Mouse (Mus musculus): ENCODE data around the gene Hist1h4b. TPM values are rescaled to one million over a fixed set of nuclear protein-coding genes. Genes with fewer than 3 reads are reported as not detected.

The Hist1h4b gene
- total RNA-seq, 2 experiments from 2014 or later = 115 to 122 TPM

DNA sequence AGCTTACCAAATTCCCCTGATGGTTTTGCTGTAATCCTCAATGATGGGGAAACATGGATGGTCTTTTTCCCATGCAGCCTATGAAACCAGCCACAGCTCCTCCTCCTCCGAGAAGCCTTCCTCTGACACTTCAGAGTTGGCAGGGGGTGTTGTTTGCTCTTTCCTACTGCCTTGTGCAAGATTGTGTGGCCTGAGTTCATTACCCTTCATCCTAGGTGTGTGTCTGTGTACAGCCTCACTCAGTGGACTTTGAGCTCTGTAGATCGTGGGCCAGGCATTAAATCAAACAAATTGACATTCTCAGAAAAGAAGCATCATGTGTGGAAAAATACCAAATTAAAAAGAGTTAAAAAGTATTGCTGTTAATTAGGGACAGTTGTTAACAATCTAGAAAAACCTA is 47.7 kb downstream of the Hist1h4b start:
- no peak for DNase-seq

- DNase-seq = no peak
Observed at GRCm38 (mm10) chr13:23806422-23807052, 49.7 kb downstream of the Hist1h4b start, which contains the start of gene Slc17a2. Gene Slc17a2, plus strand, starts transcription at chr13:23806993.

Small RNAs within 50 kb of the gene (microRNA-seq; reads per million reads assigned to microRNA genes)
- not detected for gene Gm44314
- not detected for gene Gm44484

Other genes with a start within 250 kb of the Hist1h4b start
- gene Hist1h4h, start 226.0 kb upstream of the Hist1h4b start, total RNA-seq (2021) = 100 to 1,000 TPM; 443 to 473 TPM
- 10 to 100 TPM; 49.7 to 55.2 TPM for gene Hist1h2af, start 223.1 kb upstream of the Hist1h4b start, total RNA-seq (2021)
- gene Hist1h3g, start 221.6 kb upstream of the Hist1h4b start, total RNA-seq (2021) = 10 to 100 TPM; 13.9 to 17.7 TPM
- 1 to 10 TPM; 4.2 to 4.7 TPM for gene Hist1h2bh, start 213.6 kb upstream of the Hist1h4b start, total RNA-seq (2021)
- 10 to 100 TPM; 23.4 to 24.4 TPM for gene Hist1h3f, start 213.0 kb upstream of the Hist1h4b start, total RNA-seq (2021)
- 100 to 1,000 TPM; 112 to 118 TPM for gene Hist1h4f, start 205.4 kb upstream of the Hist1h4b start, total RNA-seq (2021)
- 1 to 10 TPM; 4.5 to 4.9 TPM for gene Hist1h1d, start 203.8 kb upstream of the Hist1h4b start, total RNA-seq (2021)
- 10 to 100 TPM; 56.1 to 72.9 TPM for gene Hist1h3e, start 194.6 kb upstream of the Hist1h4b start, total RNA-seq (2021)
- gene Hist1h2ae, start 185.8 kb upstream of the Hist1h4b start, total RNA-seq (2021) = 1 to 10 TPM; 9.2 to 9.6 TPM
- 100 to 1,000 TPM; 105 to 116 TPM for gene Hist1h2bg, start 185.6 kb upstream of the Hist1h4b start, total RNA-seq (2021)
- gene Hist1h2bf, start 182.8 kb upstream of the Hist1h4b start, total RNA-seq (2021) = 10 to 100 TPM; 34.6 to 44.5 TPM
- 10 to 100 TPM in 1 of 2 experiments, 1 to 10 TPM in 1; 8.1 to 13.6 TPM for gene Hist1h2ad, start 182.6 kb upstream of the Hist1h4b start, total RNA-seq (2021)
- 1 to 10 TPM; 7.4 TPM for gene Hist1h3d, start 181.2 kb upstream of the Hist1h4b start, total RNA-seq (2021)
- gene Hist1h4d, start 175.4 kb upstream of the Hist1h4b start, total RNA-seq (2021) = 100 to 1,000 TPM; 159 to 164 TPM
- gene Hist1h2be, start 135.9 kb upstream of the Hist1h4b start, total RNA-seq (2021) = 10 to 100 TPM; 12.1 to 13.4 TPM
- gene Hist1h1e, start 134.5 kb upstream of the Hist1h4b start, total RNA-seq (2021) = 10 to 100 TPM; 49.5 to 74.0 TPM
- 1 to 10 TPM; 3.0 to 3.1 TPM for gene Hist1h2ac, start 73.1 kb upstream of the Hist1h4b start, total RNA-seq (2021)
- gene Hist1h2bc, start 72.8 kb upstream of the Hist1h4b start, total RNA-seq (2021) = 100 to 1,000 TPM; 138 to 161 TPM
- under 1 TPM; 0.33 to 0.46 TPM for gene Hist1h1t, start 61.2 kb upstream of the Hist1h4b start, total RNA-seq (2021)
- gene Hist1h4c, start 58.6 kb upstream of the Hist1h4b start, total RNA-seq (2021) = 100 to 1,000 TPM; 101 to 109 TPM
- 10 to 100 TPM; 29.2 to 49.8 TPM for gene Hfe, start 46.2 kb upstream of the Hist1h4b start, total RNA-seq (2021)
- 100 to 1,000 TPM; 145 to 279 TPM for gene Hist1h1c, start 18.2 kb upstream of the Hist1h4b start, total RNA-seq (2021)
- 10 to 100 TPM; 20.5 to 26.8 TPM for gene Hist1h3c, start 11.4 kb upstream of the Hist1h4b start, total RNA-seq (2021)
- gene Hist1h2bb, start 10.3 kb upstream of the Hist1h4b start, total RNA-seq (2021) = 10 to 100 TPM; 34.0 to 41.3 TPM
- 10 to 100 TPM; 58.1 to 68.0 TPM for gene Hist1h2ab, start 5.9 kb upstream of the Hist1h4b start, total RNA-seq (2021)
- 10 to 100 TPM; 54.7 to 79.9 TPM for gene Hist1h3b, start 4.7 kb upstream of the Hist1h4b start, total RNA-seq (2021)
- 10 to 100 TPM; 59.8 to 61.2 TPM for gene Hist1h4a, start 4.2 kb downstream of the Hist1h4b start, total RNA-seq (2021)
- 10 to 100 TPM; 55.1 to 59.3 TPM for gene Hist1h3a, start 5.4 kb downstream of the Hist1h4b start, total RNA-seq (2021)
- gene Hist1h1a, start 6.7 kb downstream of the Hist1h4b start, total RNA-seq (2021) = 10 to 100 TPM; 35.0 to 39.8 TPM
- gene Trim38, start 12.9 kb downstream of the Hist1h4b start, total RNA-seq (2021) = under 1 TPM; 0.16 to 0.23 TPM
- gene Slc17a2, start 50.0 kb downstream of the Hist1h4b start, total RNA-seq (2021) = under 1 TPM in 1 of 2 experiments, not detected in 1; 0.26 TPM
- under 1 TPM; 0.23 to 0.56 TPM for gene Slc17a3, start 82.4 kb downstream of the Hist1h4b start, total RNA-seq (2021)
- gene Slc17a1, start 110.7 kb downstream of the Hist1h4b start, total RNA-seq (2021) = not detected
- gene Slc17a4, start 158.0 kb downstream of the Hist1h4b start, total RNA-seq (2021) = under 1 TPM in 1 of 2 experiments, not detected in 1; 0.23 TPM
- not detected for gene Hist1h2ba, start 177.1 kb downstream of the Hist1h4b start, total RNA-seq (2021)
- not detected for gene Hist1h2aa, start 177.4 kb downstream of the Hist1h4b start, total RNA-seq (2021)
- gene Scgn, start 234.2 kb downstream of the Hist1h4b start, total RNA-seq (2021) = 1 to 10 TPM; 2.3 to 4.9 TPM

Data from adrenal gland, postnatal 36 days (tissue).